Mouse (Mus musculus): ENCODE data around the gene Cmtm2a. TPM values are rescaled to one million over a fixed set of nuclear protein-coding genes. Genes with fewer than 3 reads are reported as not detected.

Cmtm2a gene
- total RNA-seq, 2 experiments from 2014 or later, result not detected

Other genes starting within 250 kb of the Cmtm2a start
- 10 to 100 TPM; 16.1 to 19.5 TPM for gene Cdh5, start 191.6 kb downstream of the Cmtm2a start, total RNA-seq (2021)
- 10 to 100 TPM; 13.9 to 15.0 TPM for gene Bean1, start 122.7 kb downstream of the Cmtm2a start, total RNA-seq (2021)
- gene Tk2, start 44.6 kb downstream of the Cmtm2a start, total RNA-seq (2021), result 10 to 100 TPM; 34.6 to 37.3 TPM
- 10 to 100 TPM; 10.2 to 13.8 TPM for gene Cklf, start 42.3 kb downstream of the Cmtm2a start, total RNA-seq (2021)
- not detected for gene Gm45711, start 16.9 kb upstream of the Cmtm2a start, total RNA-seq (2021)
- not detected for gene Cmtm1, start 17.0 kb upstream of the Cmtm2a start, total RNA-seq (2021)
- gene Gm11020, start 28.4 kb upstream of the Cmtm2a start, total RNA-seq (2021), result not detected
- not detected for gene Cmtm2b, start 29.0 kb upstream of the Cmtm2a start, total RNA-seq (2021)
- gene Cmtm3, start 46.2 kb upstream of the Cmtm2a start, total RNA-seq (2021), result 10 to 100 TPM; 18.5 to 23.5 TPM
- 10 to 100 TPM; 56.2 to 60.2 TPM for gene Cmtm4, start 102.6 kb upstream of the Cmtm2a start, total RNA-seq (2021)
- 100 to 1,000 TPM; 231 to 241 TPM for gene Dync1li2, start 149.9 kb upstream of the Cmtm2a start, total RNA-seq (2021)
- under 1 TPM; 0.54 to 0.96 TPM for gene Terb1, start 216.7 kb upstream of the Cmtm2a start, total RNA-seq (2021)
- 10 to 100 TPM; 49.9 to 52.4 TPM for gene Nae1, start 241.5 kb upstream of the Cmtm2a start, total RNA-seq (2021)
- 10 to 100 TPM; 13.5 to 18.2 TPM for gene Car7, start 241.5 kb upstream of the Cmtm2a start, total RNA-seq (2021)

Measured in layer of hippocampus, postnatal 10 days (tissue).